Mouse (Mus musculus) intestine, embryonic 14.5 days (tissue): ENCODE results near the gene Musk. TPM values are rescaled to one million over a fixed set of nuclear protein-coding genes. Genes with fewer than 3 reads are reported as not detected.

Source experiments
- ATAC-seq: fragments of 200-750 bp; cut with Nextera tagmentation; replicated peaks from 2 replicates; pipeline ENCODE4 v1.8.0; 2017; ENCODE audit warnings: low read depth, moderate number of reproducible peaks, moderate TSS enrichment, moderate library complexity; ENCODE audit not compliant: low FRiP score, low TSS enrichment
- DNase-seq: peaks from one replicate; pipeline ENCODE4 v3.0.0-alpha.2; 2018; ENCODE audit warnings: low spot score
- H3K27ac ChIP-seq: fragments of 300-500 bp; sonication (generic); 2 replicates; pipeline ENCODE4 v1.5.1; 2014; ENCODE audit warnings: low read depth, mild to moderate bottlenecking, control low read depth
- H3K27me3 ChIP-seq: fragments of 300-500 bp; sonication (generic); replicated peaks from 2 replicates; pipeline ENCODE4 v1.6.1; 2014; ENCODE audit warnings: low read length, control low read depth; ENCODE audit not compliant: control insufficient read depth, insufficient read depth
- H3K36me3 ChIP-seq: fragments of 300-500 bp; sonication (generic); 2 replicates; pipeline ENCODE4 v1.6.1; 2014; ENCODE audit warnings: low read length, control low read depth; ENCODE audit not compliant: control insufficient read depth, insufficient read depth
- H3K4me1 ChIP-seq: fragments of 300-500 bp; sonication (generic); replicated peaks from 2 replicates; pipeline ENCODE4 v1.6.1; 2014; ENCODE audit warnings: low read length, control low read depth, mixed read lengths; ENCODE audit not compliant: control insufficient read depth, insufficient read depth
- H3K4me2 ChIP-seq: fragments of 300-500 bp; sonication (generic); 2 replicates; pipeline ENCODE4 v1.6.1; 2014; ENCODE audit warnings: low read length
- H3K4me3 ChIP-seq: fragments of 300-500 bp; sonication (generic); 2 replicates; pipeline ENCODE4 v1.5.1; 2014; ENCODE audit warnings: low read depth, low read length, control low read depth, mixed read lengths
- H3K9ac ChIP-seq: fragments of 300-500 bp; sonication (generic); 2 replicates; pipeline ENCODE4 v1.6.1; 2014; ENCODE audit warnings: mild to moderate bottlenecking, low read length
- H3K9me3 ChIP-seq: fragments of 300-500 bp; sonication (generic); 2 replicates; pipeline ENCODE4 v1.6.1; 2016; ENCODE audit warnings: low read length, control low read depth; ENCODE audit not compliant: control insufficient read depth
- WGBS: fragments of 180-500 bp; shearing (Covaris S2); extraction: QIAGEN DNeasy Blood & Tissue Kit; methylation state at CpG from one replicate; pipeline ENCODE4 v1.1.7; 2014; 5-methylcytosine and 5-hydroxymethylcytosine counted together
- polyA plus RNA-seq: library from polyadenylated mRNA; unstranded; fragments of >200 nt; fragmentation: Nextera tagmentation; extraction: Ambion mirVana; gene quantifications from 2 replicates; pipeline ENCODE4 v1.2.1, GENCODE M21; 2014

Musk gene
- polyA plus RNA-seq, 1 experiment from 2014 or later: 0.20 TPM

DNA sequence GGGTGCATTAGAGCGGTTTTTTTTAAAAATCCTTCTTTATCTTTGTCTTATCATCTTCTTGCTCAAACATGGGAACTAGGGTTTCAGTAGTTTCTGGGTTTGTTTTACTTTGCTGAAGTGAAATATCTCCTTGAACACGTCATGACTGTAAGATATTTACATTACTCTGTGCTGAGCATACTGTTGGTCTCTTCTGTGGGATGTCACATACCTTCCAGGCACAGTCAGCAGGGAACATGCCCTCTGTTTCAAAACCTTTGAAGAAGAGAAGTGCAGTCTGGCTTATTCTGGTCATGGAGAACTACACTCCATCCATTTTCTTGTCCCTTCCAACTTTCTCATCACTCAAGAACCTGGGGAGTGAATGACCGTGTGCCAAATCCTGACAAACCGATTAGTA lies 73.2 kb downstream of the Musk start:
- H3K27ac ChIP-seq: no peak overlapping the region
- H3K27me3 ChIP-seq: no peaks in the 10 kb centered on the region
- no peaks in the 10 kb centered on the region for H3K9me3 ChIP-seq
- H3K9ac ChIP-seq: no peak overlapping the region
- H3K4me2 ChIP-seq: no peak overlapping the region
- no peak overlapping the region for H3K4me3 ChIP-seq
- no peaks in the 10 kb centered on the region for H3K36me3 ChIP-seq
- ATAC-seq (no peak), DNase-seq (no peak)
- no peaks in the 10 kb centered on the region for H3K4me1 ChIP-seq
- 79% methylated on average over 4 of the region's 4 CpGs for WGBS

- H3K4me1 ChIP-seq: no peaks in the 10 kb centered on the region
- no peaks in the 10 kb centered on the region for H3K36me3 ChIP-seq
- 76% methylated on average over 6 of the region's 6 CpGs for WGBS
- H3K27me3 ChIP-seq: no peaks in the 10 kb centered on the region
- no peak for ATAC-seq
- no peak overlapping the region for H3K4me3 ChIP-seq
- no peaks in the 10 kb centered on the region for H3K9me3 ChIP-seq
- DNase-seq: no peak
- H3K4me2 ChIP-seq: no peak overlapping the region
- no peak overlapping the region for H3K27ac ChIP-seq
- no peak overlapping the region for H3K9ac ChIP-seq
Measured at GRCm38 (mm10) chr4:58365321-58365720, 79.6 kb downstream of the Musk start.

- H3K4me3 ChIP-seq: no peak overlapping the region
- H3K4me1 ChIP-seq: no peaks in the 10 kb centered on the region
- DNase-seq: no peak
- no peak overlapping the region for H3K9ac ChIP-seq
- no peaks in the 10 kb centered on the region for H3K9me3 ChIP-seq
- no peak overlapping the region for H3K27ac ChIP-seq
- H3K36me3 ChIP-seq: no peaks in the 10 kb centered on the region
- no peaks in the 10 kb centered on the region for H3K27me3 ChIP-seq
- 76% methylated on average over 1 of the region's 1 CpGs for WGBS
- no peak overlapping the region for H3K4me2 ChIP-seq
- ATAC-seq: no peak
Measured at GRCm38 (mm10) chr4:58371106-58371505, 85.3 kb downstream of the Musk start.

DNA sequence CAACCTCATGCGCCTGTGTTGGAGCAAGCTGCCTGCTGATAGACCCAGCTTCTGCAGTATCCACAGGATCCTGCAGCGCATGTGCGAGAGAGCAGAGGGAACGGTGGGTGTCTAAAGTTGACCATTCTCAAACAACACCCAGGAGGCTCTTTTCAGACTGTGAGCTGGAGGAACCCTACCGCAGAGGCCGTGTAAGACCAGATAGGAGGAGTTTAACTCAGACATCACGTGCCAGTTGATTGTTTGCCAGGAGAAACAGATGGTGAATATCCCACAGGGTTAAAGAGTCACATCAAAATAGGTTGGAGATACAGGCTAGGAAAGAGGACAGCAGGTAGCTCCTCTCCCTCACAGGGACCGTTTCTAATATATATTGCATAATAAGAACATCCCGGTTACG lies 87.8 kb downstream of the Musk start:
- ATAC-seq: no peak
- Histone ChIP-seq H3K27ac (no peak overlapping the region), H3K36me3 (no peaks in the 10 kb centered on the region), H3K9me3 (no peaks in the 10 kb centered on the region), H3K4me3 (no peak overlapping the region), H3K9ac (no peak overlapping the region), H3K27me3 (no peaks in the 10 kb centered on the region), H3K4me1 (no peaks in the 10 kb centered on the region), H3K4me2 (no peak overlapping the region)
- no peak for DNase-seq
- WGBS: 85% methylated on average over 10 of the region's 10 CpGs

GRCm38 (mm10) chr4:58374141-58374870 lies 88.5 kb downstream of the Musk start:
- H3K9me3 ChIP-seq: no peaks in the 10 kb centered on the region

DNA sequence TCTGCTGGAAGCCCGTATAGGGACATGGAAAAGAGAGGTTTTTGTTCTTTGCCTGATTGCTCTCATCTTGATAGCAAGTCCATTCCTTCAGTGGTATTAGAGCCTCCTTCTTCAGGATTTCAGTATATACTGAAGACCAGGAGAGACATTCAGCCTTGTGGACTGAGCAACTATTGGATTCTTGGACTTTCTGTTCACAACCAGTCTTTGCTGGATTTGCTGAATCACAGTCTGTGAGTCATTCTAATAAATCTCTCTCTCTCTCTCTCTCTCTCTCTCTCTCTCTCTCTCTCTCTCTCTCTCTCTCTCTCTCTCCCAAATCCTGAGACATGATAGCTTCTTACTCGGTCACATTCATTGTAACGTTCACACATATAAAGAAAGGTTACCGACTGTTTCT lies 93.4 kb downstream of the Musk start:
- 92% methylated on average over 4 of the region's 4 CpGs for WGBS
- no peak overlapping the region for H3K27ac ChIP-seq
- DNase-seq: no peak

More at GRCm38 (mm10) chr4:58374141-58374870, 88.5 kb downstream of the Musk start:
- no peaks in the 10 kb centered on the region for H3K36me3 ChIP-seq
- H3K9ac ChIP-seq: no peak overlapping the region
- no peaks in the 10 kb centered on the region for H3K4me1 ChIP-seq
- H3K4me3 ChIP-seq: no peak overlapping the region
- no peak overlapping the region for H3K27ac ChIP-seq
- no peak for ATAC-seq
- H3K27me3 ChIP-seq: no peaks in the 10 kb centered on the region
- 85% methylated on average over 7 of the region's 7 CpGs for WGBS
- H3K4me2 ChIP-seq: no peak overlapping the region
- no peak for DNase-seq

DNA sequence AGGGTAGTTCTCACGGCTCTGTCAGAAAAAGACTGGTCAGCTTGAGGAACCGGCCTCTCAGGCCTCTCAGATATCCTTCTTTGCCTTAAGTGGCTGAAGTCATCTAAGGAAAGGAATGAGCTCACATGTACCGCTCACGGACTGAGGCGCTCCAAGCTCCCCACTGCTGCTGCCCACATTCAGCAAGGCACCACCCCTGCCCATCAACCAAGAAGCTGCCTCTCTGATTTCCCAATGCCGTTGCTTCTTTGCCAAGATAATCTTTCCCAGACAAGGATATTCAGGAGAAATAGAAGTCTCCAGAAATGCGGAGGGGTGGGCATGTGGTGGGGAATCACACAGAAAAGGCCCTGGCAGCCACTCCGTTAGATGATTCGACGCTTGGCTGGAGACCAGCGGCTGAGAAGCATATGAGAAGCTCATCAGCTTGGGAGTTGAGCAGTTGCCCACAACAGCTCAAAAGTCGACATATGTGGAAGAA lies 115.1 kb downstream of the Musk start:
- Histone ChIP-seq H3K4me2 (no peak overlapping the region), H3K27me3 (no peaks in the 10 kb centered on the region), H3K36me3 (no peaks in the 10 kb centered on the region), H3K9ac (no peak overlapping the region), H3K9me3 (no peaks in the 10 kb centered on the region), H3K27ac (no peak overlapping the region), H3K4me1 (no peaks in the 10 kb centered on the region), H3K4me3 (no peak overlapping the region)
- 89% methylated on average over 12 of the region's 12 CpGs for WGBS
- DNase-seq (no peak), ATAC-seq (no peak)

More for the DNA sequence above, 93.4 kb downstream of the Musk start:
- Histone ChIP-seq H3K36me3 (no peaks in the 10 kb centered on the region), H3K27me3 (no peaks in the 10 kb centered on the region), H3K4me2 (no peak overlapping the region), H3K4me3 (no peak overlapping the region), H3K4me1 (no peaks in the 10 kb centered on the region), H3K9ac (no peak overlapping the region), H3K9me3 (no peaks in the 10 kb centered on the region)
- no peak for ATAC-seq

DNA sequence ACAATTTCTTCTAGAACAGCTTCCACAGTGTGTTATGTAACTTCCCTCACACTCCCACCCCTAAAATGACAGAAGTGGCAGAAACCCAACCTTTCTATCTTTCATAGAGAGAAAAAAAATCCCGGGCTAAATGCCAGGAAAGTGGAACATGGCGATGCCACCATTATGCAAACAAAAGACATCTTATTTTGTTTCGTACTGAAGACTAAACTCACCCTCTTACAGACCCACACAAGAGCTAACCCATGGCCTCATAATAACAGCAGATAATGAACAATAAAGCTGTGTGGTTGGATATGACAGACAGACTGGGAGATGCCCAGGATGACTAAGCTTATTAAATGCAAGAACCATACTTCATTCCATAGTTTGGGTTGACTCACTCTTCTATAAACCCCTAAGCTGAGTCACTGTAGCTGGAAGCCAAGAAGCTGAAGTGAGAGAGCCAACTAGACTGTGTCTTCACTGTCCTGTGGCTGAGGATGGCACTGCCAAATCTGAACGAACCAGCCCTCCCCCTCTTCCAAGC lies 116.3 kb downstream of the Musk start:
- Histone ChIP-seq H3K9me3 (no peaks in the 10 kb centered on the region), H3K27me3 (no peaks in the 10 kb centered on the region), H3K36me3 (no peaks in the 10 kb centered on the region), H3K9ac (no peak overlapping the region), H3K4me1 (no peaks in the 10 kb centered on the region), H3K27ac (no peak overlapping the region), H3K4me2 (no peak overlapping the region), H3K4me3 (no peak overlapping the region)
- DNase-seq (no peak), ATAC-seq (no peak)
- WGBS: 85% methylated on average over 4 of the region's 4 CpGs
